Mouse (Mus musculus) lung, postnatal 10 days (tissue): ENCODE measurements at regions not wholly inside any gene's neighbourhood (a gene's known extent, or its start where the extent isn't known, plus 50 kb on each side); places are given as distances from the start of the nearest gene placed in this dataset.

Experiments
- DNase-seq: peaks from one replicate; pipeline ENCODE4 v3.0.0; 2021

DNA sequence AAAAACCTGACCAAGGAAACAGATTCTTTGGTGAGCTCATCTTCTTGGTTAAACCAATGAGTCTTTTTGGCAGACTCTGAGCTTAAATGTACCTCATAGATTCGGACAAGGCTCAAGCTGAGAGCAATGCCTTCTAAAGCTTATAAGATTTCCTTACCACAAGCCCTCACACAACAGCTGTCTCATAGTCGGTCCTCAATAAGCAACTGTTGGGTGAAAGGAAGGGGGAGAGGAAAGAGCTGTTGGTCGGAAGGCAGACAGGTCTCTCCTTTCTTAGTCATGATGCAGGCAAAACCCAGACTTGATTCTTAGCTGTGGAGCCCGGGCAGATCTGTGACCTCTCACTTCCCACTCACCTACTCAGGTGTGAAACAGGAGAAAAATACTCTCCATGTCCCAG is 50.8 kb upstream of the 1700016C15Rik start:
- no peak for DNase-seq
